Mouse (Mus musculus) thymus, postnatal 14 days (tissue): ENCODE results near the gene Pgbd1.
"Not testable (repeated sequence)": the region's sequence is repeated elsewhere in the genome, so short reads cannot be mapped to it uniquely, and the experiment has no call there.

Source experiments
- DNase-seq: peaks from one replicate; pipeline ENCODE4 v3.0.0; 2021

Gene Pgbd1

GRCm38 (mm10) chr13:21415266-21415665, 25.6 kb downstream of the Pgbd1 start:
- no peak for DNase-seq

GRCm38 (mm10) chr13:21414231-21415212, 26.3 kb downstream of the Pgbd1 start:
- DNase-seq, result no peak

- DNase-seq, result no peak
Observed at GRCm38 (mm10) chr13:21408805-21409459, 31.9 kb downstream of the Pgbd1 start.

GRCm38 (mm10) chr13:21407969-21408804, 32.7 kb downstream of the Pgbd1 start:
- DNase-seq, result peak; percentile 36

GRCm38 (mm10) chr13:21407341-21407740, 33.5 kb downstream of the Pgbd1 start:
- DNase-seq, result no peak

- no peak for DNase-seq
Observed at GRCm38 (mm10) chr13:21402848-21403247, 38.0 kb downstream of the Pgbd1 start.

- peak; percentile 89 for DNase-seq
Observed at GRCm38 (mm10) chr13:21402287-21402846, 38.5 kb downstream of the Pgbd1 start, which contains the start of gene Zkscan3. Gene Zkscan3 (minus strand): TSS chr13:21402755.

GRCm38 (mm10) chr13:21401636-21402286, 39.1 kb downstream of the Pgbd1 start:
- DNase-seq, result no peak

GRCm38 (mm10) chr13:21401166-21401565, 39.7 kb downstream of the Pgbd1 start:
- no peak for DNase-seq

GRCm38 (mm10) chr13:21397486-21397885, 43.4 kb downstream of the Pgbd1 start:
- DNase-seq, result no peak

- not testable (repeated sequence) for DNase-seq
Observed at GRCm38 (mm10) chr13:21396048-21396447, 44.8 kb downstream of the Pgbd1 start.

GRCm38 (mm10) chr13:21395623-21396022, 45.2 kb downstream of the Pgbd1 start:
- DNase-seq, result no peak

GRCm38 (mm10) chr13:21395211-21395610, 45.6 kb downstream of the Pgbd1 start:
- DNase-seq, result no peak

- DNase-seq, result no peak
Observed at GRCm38 (mm10) chr13:21377773-21378172, 63.1 kb downstream of the Pgbd1 start.

GRCm38 (mm10) chr13:21372700-21373099, 68.2 kb downstream of the Pgbd1 start:
- DNase-seq, result no peak
